Mouse (Mus musculus): ENCODE measurements at regions not wholly inside any gene's neighbourhood (a gene's known extent, or its start where the extent isn't known, plus 50 kb on each side); places are given as distances from the start of the nearest gene placed in this dataset.

GRCm38 (mm10) chr11:112869571-112869970, 87.5 kb downstream of the Sox9 start:
- TF ChIP-seq CTCF (IDR thresholded peaks at IDR 0.05) (no peak), POLR2A (IDR thresholded peaks at IDR 0.05; ENCODE audit: insufficient read depth, low read depth, low read length) (no peak), EP300 (IDR thresholded peaks at IDR 0.05; ENCODE audit: insufficient read depth, low read depth, low read length) (no peak)
